Mouse (Mus musculus) gastrocnemius, adult 18-20 months (tissue): ENCODE measurements around the gene Islr2. TPM values are rescaled to one million over a fixed set of nuclear protein-coding genes. Genes with fewer than 3 reads are reported as not detected.
"Not testable (repeated sequence)": the region's sequence is repeated elsewhere in the genome, so short reads cannot be mapped to it uniquely, and the experiment has no call there.

Experiments
- DNase-seq: peaks from one replicate; pipeline ENCODE4 v3.0.0; 2021; ENCODE audit warnings: low spot score
- long read RNA-seq, 2 experiments: library from polyadenylated mRNA; stranded (forward); transcript quantifications; one replicate each; pipeline ENCODE4 v2.0.0; 2021
- total RNA-seq, 2 experiments: library from RNA; stranded (reverse); gene quantifications; 2 replicates each; pipeline ENCODE4 v1.2.3; 2021

The Islr2 gene
- total RNA-seq: 1 to 10 TPM; 1.6 to 1.9 TPM
- long read RNA-seq, experiment 1: 0 reads
- long read RNA-seq, experiment 2: 0 reads

DNA sequence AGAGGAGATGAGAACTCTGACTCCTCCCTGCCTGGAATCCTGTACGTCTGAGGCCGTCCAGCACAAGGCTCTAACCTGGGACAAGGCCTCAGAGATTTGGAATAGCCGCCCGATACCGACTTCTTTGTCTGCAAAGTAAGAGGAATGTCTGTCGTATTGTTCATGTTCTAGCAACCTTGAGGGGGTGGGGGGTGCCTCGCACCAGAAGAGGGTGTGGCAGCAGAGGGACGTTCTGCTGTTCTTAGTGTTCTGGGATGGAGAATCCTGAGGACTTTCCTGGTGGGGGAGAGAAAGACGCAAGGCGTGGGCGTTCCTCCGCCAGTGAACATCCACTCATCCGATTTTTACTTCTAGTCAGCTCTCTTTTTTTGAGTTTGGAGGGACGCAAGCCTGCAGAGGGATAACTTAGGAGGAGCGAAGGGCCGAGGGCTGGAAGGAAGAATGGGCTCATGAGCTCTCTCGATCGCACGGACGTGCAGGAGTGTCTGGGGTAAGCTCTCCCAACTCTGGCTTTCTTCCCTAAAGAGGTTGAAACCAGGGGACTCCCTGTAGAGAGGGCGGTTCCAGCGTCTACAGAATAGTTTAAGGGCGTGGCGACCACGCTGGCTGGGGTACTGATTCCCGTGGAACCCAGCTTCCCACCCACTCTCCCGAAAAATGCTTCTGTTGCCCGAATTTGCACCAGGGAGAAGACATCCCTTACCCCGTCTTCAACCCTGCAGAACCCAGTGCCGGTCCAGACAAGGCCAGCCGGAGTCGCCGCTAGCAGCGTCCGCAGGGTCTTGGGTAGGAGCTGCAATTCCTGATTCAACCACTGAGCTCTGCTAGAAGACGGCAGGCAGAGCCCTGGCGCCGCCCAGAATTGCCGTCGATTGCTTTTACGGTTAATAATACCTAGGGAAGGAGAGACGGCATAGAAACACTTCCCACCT is at the start of gene Islr2, which contains the start of gene Islr:
Gene Islr2, minus strand, starts transcription at position 804 of the 932 bp plus-strand sequence.
Gene Islr, minus strand, starts transcription at position 791 of the 932 bp plus-strand sequence.
- DNase-seq: peak; percentile 61

DNA sequence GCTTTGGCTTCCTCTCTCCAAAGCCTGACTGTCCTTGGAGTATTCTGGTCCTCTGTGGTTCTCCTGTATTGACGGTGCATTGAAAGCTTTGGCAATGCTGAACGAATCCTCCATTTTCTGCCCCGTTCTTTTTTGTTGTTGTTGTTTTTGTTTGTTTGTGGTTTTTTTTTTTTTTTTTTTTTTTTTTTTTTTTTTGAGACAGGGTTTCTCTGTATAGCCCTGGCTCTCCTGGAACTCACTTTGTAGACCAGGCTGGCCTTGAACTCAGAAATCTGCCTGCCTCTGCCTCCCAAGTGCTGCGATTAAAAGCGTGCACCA is 49.6 kb upstream of the Islr2 start:
- not testable (repeated sequence) for DNase-seq

DNA sequence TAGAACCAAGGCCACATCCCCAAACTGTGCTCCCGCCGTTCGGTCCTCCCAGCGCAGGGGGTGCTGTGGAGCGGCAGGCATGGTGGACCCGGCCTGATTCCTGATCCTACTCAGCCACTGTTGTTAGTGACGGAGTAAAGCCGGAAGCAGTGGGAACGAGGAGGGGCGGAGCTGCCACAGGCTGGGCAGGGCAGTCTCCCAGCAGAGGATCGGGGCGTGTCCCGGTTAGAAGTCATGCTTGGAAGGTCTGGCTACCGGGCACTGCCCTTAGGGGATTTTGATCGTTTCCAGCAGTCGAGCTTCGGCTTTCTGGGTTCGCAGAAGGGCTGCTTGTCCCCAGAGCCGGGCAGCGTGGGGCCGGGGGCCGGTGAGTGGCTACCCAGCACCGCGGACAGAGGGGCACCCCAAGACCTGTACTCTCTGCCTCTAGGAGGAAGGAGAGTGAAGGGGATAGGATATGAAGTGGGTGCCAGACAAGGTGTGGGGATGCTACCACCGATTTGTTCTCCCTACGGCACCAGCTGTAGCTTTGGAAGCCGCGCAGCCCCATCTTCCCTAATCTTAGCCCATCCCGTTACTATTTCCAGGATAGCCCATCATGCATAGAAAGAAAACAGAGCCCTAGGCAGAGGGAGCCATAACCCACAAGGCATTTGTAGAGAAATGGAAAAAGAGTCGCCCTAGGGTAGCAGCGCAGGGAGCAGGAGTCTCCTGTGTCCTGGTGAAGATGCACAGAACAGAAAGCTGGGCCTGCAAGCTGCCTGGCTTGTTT is 49.1 kb upstream of the Islr2 start, which contains the start of gene Stoml1:
Gene Stoml1, plus strand, starts transcription at position 132 of the 772 bp plus-strand sequence.
- peak; percentile 95 for DNase-seq

DNA sequence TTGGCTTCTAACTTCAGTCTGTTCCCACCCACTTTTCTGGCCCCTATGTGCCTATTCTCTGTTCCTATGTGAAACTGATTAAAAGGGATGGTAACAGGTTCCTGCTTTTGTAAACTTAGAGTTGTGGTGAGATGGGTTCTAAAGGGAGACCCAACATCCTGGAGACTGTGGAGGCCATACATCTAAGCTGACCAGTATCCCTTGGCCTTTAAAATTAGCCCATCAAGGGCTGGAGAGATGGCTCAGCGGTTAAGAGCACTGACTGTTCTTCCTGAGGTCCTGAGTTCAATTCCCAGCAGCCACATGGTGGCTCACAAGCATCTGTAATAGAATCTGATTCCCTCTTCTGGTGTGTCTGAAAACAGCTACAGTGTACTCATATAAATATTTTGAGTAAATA is 46.6 kb upstream of the Islr2 start:
- DNase-seq: not testable (repeated sequence)

DNA sequence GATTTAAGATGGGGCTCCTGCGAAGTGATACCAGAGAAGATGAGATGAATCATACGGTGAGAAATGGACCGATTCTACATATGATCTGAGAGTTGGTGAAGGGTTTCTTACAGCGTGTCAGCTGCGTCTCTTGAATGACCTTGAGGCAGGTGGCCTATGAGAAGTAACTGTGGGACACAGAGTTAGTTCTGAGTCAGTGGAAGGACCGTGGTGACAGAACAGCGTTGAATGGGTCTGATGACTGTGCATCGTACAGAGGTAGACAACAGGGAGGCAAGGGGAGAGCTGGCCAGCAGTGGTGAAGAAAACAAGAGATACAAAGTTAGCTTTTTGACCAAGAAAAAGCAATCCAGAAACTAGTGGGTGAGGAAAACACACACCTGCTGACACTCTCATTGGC is 46.2 kb upstream of the Islr2 start:
- DNase-seq: no peak

DNA sequence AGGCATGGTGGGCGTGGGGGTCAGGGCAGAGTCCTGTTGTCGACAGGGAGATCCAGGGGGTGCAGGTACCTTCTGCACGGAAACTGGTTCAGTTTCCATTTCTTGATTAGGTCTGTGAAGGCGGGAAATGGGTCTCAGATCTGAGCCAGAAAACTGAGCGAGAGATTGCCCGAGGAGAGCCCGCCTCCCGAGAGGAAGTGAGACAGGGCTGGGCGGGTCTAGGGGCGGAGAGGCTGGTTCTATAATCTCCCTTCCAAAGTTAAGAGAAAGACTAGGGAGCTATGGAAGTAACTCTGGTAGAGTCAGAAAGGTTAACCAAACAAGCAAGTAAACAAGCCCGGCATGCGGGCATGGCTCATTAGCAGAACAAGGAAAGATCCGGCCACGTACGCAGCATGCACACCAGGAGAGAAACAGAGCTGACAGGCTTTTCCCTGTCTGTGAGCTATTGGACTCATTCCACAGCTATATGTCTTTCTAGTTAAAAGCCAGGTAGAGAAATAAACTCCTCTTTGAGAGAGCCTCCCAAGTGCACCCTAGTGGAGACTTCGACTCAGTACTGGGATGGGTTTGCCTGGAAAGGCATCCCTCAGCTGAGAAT is 45.6 kb upstream of the Islr2 start, which contains the start of gene Pml:
Gene Pml, minus strand, starts transcription at position 195 of the 601 bp plus-strand sequence.
- peak; percentile 78 for DNase-seq

DNA sequence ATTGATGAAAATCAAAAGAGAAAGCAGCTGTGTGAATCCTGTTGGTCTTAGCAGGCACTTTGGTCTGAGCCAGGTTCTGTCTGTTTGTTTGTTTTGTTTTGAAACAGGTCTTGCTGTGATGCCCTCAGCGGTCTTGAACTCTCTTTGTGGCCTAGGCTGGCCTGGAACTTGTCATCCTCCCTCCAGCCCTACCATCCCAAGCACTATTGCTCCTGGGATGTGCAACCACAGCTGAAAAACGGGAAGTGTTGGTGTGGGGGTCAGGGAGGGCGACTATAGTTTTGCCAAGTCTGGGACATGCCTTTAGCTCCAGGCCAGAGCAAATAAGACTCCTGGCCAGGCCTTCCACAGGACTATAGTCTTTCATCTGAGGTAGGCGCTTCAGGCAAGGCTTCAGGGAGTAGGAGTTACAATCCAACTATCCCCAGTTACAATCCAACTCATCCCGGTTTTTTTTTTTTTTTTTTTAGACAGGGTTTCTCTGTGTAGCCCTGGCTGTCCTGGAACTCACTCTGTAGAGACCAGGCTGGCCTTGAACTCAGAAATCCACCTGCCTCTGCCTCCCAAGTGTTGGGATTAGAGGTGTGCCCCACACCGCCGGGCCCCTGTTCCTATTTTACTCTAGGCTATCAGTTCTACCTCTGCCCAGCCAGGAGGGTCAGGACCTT is 44.8 kb upstream of the Islr2 start:
- no peak for DNase-seq

DNA sequence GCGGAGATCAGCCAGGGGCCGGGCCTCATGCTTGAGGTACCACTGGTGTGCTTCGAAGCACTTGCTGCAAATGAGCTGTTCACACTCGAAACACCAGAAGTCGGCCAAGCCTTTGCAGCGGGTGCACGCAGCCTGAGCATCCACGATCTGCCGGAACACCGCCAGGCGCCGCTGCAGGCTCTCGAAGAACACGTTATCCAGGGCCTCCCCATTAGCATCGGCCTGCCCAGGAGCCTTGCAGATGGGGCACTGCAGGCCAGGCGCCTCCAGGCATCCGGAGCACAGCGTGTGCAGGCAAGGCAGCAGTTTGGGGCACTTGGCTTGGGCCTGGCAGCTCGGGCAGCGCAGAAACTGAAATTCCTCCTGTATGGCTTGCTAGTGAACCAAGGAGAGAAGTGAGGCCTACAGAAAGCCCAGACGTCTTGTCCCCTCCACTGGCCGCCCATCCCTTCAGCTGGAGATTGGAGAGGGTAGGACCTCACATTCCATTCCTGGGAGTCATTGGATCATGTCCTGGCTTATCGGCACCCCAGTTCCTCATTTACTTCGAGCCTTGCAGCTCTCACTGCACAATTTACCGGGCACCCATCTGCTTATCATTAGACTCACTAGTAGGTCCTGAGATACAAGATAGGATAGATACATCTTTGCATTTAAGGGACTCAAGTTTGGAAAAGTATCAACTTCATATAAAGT is 43.1 kb upstream of the Islr2 start:
- DNase-seq: peak; percentile 63

DNA sequence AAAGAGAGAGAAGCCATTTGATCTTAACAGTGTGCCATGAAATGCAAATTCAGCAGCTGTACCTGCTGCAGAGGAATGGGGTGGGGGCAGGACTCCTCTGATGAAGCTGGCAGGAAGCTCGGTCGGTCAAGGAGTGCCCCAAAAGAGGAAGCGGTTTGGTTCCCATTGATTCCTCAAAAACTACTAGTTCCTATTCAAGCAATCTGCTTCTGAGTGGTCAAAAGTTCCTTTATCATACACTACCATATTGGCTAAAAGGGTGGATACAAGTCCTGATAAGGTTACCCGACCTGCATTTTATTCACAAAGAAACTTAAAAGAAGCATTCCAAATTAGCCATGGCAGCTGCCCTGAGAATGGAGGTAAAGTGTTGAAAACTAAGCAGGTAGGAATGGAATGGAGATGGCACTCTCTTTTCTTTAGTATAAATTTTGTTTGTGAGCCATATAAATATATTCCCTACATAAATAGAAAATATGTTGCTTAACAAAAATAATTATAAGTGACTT is 42.0 kb upstream of the Islr2 start:
- DNase-seq: no peak

DNA sequence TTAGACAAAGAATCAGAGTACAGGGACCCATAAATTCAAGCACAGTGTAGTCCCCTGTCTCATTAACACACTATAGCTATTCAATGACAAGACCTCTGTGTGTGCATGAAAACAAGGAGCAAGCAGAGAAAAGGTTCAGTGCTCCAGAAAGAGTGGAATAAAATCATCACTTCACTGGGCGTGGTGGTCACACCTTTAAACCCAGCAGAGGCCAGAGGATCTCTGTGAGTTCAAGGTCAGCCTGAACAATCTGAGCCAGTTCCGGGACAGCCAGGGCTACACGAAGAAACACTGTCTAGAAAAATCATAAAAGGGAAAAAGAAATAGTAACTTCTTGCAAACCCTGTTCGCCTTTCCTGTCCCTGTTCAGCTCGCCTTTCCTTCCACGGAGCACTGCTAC is 39.6 kb upstream of the Islr2 start:
- no peak for DNase-seq

DNA sequence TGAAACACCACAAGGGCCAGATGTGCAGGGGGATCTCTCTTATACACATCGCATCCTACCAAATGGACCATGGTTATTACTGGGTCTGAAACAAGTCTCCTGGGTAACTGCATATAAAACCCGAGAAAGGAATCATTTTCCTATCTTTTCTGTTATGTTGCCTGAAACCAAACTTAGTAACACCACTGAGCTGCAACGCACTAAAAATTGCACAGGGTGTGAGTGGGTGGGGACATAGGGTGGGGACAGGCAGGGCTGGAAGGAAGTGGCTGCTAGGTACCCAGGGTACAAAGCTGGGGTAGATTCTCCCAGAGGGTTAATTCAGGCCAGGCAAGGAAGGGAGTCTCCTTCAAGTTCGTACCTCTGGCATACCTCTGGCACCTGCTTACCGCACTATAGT is 38.6 kb upstream of the Islr2 start:
- DNase-seq: no peak

DNA sequence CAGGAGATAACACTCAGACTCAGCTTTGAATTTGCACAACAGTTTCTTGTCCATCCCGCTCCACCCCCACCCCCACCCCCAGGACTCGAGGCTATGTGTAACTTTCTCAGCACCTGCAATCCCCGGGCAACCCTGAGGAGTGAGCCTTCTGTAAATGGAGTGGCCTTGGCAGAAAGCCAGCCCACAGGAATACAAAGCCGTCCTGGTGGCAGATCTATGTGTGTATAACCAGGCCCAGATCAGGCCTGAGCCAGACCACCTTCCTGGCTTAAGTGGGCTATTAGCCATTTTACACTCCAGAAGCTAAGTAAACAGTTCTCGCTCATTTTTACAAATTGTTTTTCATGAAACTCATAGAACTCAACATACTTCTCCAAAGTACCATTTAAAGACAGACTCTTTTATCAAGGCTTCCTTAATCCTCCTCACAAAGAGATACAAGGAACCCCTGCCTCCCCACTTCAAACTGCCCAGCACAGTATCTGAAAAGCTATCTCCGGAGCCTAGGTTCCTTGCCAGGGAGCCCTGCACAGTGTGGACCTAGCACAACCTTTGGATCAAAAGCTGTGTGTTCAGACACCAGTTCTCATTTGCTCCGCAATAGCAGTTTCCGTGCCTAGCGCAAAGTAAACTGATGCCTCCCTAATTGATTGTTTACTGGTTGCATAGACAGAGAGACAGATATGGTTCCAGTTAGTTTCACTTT is 37.8 kb upstream of the Islr2 start:
- DNase-seq: no peak

DNA sequence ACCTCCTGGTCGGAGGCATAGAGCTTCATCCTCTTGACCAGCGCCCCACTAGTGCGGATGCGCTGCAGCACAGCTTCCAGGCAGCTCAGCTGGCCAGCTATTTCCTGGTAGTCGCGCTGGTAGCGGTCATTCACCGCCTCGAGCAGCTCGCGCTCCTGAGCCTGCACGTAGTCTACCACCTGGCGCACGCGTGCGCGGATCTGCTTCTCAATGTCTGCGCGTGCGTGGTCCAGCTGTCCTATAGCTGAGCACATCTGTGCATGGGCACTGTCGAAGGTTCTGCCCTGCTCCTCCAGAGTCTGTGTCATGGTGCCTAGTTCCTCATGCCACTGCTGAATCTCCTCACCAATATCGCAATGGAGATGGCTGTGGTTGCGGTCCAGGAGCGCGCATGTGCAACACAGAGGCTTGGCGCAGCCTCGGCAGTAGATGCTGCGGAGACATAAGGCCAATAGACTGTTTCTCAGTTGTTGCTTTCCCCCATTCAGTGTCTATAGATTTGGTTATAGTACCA is 30.4 kb upstream of the Islr2 start:
- DNase-seq: no peak

DNA sequence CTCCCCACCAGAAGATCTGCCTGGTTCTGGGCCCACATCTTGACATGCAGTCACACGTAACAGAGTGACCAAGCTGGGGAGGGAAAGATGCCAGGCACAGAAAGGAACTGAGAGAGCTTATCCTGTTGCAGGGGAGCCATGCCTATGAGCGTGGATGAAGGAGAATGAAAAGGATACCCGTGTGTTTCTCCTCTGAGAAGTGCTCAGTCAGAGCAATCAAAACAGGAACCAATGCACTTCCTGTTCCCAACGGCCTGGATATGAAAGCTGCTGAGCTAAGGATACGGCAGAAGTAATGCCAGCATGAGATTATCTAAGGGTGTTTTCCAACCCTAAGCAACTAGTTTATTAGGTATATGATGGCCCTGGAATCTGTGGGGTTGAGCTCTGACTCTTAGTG is 28.3 kb upstream of the Islr2 start:
- DNase-seq: peak; percentile 24

DNA sequence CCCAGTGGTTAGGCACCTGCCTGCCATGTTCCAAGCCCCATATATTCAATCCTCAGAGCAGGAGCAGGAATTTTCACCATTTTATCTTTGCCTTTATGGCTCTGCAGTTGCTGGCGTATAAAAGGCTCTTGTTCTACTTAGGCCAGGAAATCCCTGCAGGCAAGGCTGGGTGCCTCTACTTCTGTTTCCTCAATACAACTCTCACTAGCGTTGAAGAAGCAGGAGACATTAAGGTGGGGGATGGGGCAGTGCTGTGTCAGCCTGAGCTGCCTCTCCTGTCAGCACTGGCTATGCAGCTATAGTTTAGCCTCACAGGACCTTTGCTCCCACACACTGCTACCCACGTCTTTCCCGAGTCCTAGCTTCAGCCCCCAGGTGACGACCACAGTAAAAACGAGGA is 27.6 kb upstream of the Islr2 start:
- DNase-seq: no peak

DNA sequence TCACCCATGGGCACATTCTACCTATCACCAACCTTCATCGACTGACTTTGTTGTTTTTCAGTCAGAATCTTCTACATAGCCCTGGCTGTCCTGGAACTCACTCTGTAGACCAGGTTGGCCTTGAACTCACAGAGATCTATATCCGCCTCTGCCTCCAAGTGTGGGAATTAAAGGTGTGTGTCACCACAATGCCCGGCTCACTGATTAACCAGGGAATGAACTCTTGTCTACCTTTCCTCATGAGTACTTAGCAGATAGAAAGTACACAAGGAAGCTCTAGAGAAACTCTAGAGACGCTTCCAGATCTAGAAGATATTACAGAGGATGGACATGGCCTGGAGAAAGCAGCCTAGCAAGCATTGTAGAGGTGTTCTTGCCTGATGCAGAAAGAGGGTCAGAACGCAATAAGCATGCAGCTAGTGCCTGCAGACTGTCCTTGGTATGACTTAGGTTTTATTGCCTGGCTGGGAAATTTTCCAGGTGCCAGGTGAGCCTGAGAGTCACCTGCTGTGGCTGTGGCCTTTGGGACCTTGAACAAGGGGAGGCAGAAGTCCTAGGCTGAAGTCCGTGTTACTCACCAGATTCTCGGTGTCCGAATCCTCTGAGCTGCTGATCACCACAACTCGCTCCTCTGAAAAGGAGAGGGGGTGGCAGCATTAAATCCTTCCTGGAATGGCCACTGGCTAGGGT is 24.8 kb upstream of the Islr2 start:
- DNase-seq: no peak

DNA sequence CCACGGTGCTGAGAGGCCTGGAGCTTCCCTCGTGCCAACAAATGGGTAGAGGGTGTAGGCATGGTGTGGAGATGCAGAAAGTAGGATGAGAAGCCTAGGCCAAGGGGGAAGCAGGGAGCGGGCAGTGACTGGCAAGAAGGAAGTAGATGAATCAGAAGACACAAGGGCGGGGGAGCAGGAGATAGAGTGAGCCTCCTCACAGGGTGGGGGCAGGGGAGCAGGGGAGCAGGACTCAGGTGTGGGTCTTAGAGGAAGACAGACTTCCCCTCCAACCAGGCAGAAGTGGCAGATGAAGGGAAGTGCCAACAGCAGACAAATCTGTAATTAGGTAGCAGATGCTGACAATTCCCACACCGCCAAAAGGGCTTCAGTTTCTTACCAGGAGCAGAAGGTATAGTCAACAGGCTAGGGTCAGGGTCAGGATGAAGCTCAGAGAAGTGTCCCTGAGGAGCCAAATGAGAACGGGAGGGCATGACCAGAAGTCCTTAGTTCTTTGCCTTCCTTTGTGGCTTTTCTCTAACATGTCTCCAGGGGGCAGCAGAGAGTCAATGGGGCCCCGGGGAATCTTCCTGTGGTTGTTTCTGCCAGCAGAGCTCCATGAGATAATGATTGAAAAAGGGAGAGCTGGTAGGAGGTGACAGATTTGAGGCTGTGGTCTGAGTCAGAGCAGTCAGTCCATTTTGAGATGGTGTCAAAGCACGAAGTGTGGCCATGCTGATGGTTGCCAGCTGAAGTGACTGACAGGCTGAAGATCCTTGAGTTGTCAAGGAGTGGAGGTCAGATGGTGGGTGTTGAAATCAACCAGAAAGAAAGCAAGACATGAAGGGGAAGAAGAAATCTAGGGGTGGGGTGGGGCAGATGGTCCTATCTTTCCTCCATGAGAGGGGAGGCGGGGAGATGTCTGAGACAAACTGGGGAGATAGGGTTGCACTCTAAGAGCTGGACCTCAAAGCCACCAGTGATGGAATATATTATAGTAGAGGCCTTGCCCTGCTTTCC is 22.1 kb upstream of the Islr2 start:
- DNase-seq: peak; percentile 68

DNA sequence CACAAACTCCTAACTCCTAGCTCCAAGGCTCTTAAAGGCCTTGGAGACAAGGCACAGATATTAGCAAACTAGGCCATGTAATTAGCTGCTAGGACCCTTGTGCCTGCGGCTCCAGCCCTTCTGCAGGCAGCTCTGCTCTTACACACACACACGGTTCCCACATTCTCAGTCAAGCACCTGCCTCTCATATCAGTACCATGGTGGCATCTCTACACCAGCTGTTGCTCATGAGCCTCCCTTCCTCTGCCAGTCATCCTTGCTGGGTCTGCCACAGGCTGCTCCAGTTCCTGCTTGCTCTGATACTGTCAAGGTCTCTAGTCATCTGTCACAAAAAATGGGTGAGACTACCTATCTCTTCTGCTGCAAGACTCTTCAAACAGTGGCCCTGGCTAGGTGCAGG is 20.2 kb upstream of the Islr2 start:
- DNase-seq: no peak
